Mouse (Mus musculus): Measurements from ENCODE around the gene Slc51b.
A peak's percentile ranks its signal among the peaks of the same experiment; 100 is the strongest.

Gene Slc51b

DNA sequence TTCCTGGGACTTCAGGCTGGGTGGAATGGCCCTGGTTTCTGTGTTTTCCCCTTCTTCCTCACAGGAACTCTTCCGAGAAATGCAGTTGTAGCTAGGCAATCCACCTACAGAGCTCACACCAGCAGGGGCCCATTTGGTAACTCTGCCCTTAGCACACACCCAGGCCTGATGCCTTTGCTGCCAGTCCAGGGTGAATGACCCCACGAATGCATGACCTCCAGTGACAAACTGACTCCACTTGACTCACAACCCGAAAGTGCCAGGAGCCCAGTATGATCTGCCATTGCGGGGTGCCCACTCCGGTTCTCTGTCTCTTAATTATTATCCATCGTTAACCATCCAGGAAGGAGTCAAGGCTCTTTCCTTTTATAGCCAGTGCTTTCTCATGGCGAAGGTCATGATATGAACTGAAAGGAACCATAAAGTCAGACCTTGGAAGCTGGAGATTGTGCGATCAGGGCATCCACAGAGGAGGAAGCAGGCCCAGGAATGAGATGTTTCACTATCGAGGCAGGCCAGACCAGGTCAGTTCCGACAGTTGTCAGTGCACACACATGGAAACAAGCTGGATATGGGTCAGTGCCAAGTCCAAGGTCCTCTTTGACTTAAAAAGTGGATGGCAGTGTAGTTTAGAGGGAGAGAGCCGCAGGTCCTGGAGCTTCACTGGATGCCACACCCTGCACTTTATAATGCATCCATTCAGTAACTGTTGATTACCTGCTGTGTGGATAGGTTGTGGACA, at the start of gene Slc51b:
Gene Slc51b, minus strand, starts transcription at position 196 of the 742 bp plus-strand sequence.
- DNase-seq = peak; percentile 77 to 79

DNA sequence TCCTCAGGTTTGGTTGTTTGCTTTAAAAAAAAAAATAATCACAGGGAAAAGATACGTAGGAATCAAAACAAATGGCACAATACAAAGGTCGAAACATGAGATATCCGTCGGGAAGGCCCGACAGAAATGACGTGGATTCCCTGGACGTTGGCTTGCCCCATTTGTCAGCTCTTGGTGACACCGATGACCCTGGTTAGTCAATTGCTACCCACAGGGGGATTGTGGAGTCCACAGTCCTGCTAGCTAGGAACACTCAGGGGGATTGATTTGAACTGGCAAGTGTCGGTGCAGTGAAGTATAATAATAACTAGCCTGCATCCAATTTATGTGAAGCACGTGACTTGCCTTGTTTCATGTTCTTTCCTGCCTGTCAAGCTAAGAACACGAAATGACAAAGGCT, 44.9 kb upstream of the Slc51b start:
- no peak for DNase-seq

DNA sequence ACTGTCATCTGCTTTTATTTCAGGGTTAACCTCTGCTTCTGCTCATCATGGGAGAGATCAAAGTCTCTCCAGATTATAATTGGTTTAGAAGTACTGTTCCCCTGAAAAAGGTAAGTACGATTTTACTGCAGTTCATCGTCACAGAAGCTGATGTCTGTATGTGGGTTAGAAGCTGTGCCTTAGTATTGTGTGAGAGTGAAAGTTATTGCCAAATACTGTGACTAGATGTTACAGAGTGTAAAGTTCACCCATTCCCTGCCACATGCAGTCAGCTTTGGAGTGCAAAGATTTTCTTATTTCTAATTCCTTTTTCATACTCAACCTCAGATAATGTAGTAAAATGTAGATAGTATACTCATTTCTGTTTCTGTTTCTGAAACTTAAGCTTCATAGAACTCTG, 42.5 kb upstream of the Slc51b start:
- no peak for DNase-seq

DNA sequence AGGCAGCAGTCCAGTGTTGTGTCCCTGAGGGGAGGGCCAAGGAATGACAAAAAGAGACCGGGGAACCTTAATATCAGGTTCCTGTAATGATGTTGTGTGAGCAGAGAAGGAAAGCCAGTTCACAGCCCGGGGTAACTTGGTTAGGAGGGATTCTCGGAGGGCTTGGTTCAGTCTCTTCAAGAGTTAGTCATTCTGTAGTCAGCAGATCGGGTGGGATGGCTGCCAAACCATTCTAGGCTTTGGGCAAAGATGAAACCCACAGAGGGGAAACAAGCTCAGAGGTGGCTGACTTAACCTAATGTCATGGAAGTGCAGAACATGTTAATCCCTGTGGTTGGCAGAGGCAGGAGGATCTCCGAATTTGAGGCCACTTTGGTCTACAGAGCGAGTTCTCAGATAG, 41.4 kb upstream of the Slc51b start:
- peak; percentile 54 to 69 for DNase-seq

DNA sequence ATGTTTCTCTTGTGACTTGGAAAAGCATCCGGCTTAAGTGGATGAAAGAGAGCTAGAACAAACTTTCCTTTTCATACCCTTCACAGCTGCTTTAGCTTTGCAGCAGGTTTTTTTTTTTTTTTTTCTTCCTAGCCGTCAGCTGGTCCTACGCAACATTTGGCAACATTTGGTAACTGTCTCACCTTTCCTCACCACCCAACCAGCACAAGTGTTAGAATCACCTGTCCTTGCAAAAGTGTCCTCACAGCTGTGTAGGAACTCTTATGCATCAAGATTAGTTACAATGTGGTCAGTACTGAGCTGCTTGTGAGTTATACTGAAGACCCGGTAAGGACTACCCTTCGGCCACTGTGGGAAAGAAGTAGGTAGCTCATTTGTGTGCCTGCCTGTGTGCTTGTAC, 39.8 kb upstream of the Slc51b start:
- no peak for DNase-seq

DNA sequence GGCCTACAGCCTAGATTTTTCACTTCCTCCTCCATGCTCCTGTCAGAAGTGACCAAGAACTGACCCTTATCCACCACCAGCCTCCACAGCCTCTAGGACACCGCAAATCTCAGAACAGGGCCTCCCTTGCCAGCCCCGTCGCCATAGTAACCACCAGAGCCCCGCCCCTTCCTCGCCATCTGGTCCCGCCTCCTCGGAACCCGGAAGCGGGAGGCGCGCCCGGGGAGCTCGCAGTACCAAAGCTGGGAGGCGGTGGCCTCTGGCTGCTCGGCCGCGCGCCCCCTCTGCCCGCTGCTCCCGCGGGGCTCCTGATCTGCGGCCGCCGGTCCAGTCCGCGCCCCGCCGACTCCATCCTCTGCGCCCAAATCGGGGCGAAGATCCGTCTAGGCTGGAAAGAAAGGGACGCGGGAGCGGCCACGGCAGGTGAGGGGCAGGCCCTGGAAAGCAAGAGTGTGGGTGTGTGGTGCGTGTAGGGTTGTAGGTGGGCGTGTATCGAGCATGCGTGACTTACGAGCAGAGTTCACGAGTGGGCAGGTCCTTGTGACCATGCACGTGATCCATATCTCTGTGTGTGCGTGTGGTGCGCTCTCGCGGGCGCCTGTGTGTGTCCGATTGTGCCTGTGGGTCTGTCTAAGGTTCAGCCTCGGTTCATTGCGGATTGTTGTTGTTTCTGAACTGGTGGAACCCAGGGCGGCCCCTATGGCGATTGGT, 38.1 kb upstream of the Slc51b start, which contains the start of gene Spg21:
Gene Spg21, plus strand, starts transcription at position 216 of the 711 bp plus-strand sequence.
- DNase-seq = peak; percentile 94 to 97

DNA sequence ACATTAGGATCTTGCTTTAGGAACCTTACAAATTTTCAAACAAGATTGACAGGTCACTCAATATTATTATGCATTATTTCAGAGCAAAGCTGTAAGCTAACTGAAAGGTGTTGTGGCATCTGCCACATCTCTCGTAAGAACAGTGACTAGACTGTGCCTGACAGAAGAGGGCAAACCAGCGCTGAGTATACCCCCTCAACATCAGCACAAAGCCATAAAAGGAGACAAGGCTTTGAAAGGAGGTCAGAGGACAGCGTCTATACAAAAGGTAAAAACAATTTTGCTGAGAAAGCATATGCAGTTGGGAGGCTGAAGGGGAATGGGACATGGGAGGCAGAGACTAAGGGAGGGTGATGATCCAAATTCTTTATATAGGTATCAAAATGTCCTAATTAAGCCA, 37.4 kb upstream of the Slc51b start:
- DNase-seq = no peak

DNA sequence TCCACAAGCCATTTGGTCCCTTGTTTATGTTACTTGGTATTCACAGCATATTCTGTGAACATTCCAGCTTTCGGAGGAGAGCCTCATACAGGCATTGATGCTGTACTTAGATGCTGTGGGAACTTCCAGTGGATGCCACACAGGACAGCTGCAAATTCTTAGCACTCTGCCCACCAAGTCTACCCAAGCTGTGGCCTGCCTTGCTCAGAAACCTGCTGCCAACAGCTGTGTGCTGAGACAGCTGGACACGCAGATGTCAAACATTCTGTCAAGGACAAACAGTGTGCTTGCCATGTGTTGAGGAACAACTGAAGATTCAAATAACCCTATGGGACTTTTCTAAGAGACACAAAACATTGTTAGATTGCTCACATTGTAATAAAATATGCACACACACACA, 36.2 kb upstream of the Slc51b start:
- no peak for DNase-seq

DNA sequence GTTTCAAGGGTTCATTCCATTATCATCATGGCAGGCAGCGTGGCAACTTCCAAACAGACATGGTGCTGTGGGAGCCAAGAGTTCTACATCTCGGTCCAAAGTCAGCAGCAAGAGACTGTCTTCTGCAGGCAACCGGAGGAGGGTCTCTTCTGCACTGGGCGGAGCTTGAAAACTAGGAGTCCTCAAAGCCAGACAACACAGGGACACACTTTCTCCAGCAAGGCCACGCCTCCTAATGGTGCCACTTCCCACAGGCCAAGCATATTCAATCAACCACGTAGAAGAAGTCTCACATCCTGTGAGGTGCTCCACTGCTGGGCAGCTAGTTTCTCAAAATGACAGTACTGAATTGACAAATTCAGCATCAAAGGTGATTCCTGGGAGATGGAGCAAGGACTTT, 25.2 kb upstream of the Slc51b start:
- no peak for DNase-seq

DNA sequence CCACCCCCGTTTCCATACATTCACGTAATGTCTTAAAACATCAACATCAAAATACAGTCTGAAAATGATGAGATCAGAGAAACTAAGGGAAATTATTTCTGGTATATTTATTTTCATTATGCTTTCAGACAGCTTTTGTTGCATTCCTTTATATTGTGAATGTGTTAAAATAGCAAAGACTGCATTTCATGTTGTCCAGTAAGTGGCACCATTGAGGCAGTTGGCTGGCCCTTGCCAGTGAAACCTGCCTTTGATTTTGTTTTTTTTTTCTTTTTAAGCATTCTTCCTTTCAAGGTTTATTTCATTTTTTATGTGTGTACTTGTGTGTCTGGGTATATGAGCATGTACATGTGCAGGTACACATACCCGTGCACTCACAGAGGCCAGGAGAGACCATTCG, 21.9 kb upstream of the Slc51b start:
- no peak for DNase-seq

DNA sequence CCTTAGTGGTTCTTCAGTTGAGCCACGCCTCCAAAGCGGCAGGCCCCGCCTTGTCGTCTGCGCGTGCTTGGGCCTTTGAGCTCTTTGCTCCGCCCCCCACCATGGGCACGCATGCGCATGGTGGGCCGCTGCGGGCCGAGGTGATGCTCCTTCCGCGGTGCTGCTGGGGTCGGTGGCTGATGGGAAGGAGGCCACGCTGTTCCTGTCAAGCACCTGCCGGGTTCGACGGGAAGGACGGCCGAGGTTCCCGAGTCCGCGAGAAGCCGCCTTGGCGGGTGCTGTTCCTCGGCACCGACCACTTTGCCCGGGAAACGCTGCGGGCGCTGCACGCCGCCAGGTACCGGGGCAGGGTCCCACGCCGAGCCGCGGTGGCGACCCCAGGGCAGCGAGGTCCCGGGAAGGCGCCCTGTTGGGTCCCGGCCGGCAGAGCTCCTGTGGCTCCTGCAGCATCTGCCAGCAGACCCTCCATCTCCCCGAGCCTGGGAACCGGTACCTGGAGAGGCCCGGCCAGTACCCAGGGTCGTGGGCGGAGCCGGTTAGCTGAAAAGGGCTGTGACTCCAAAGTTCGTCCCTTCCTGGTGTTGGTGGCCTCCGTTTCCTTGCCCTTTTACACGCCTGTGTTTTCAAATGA, 13.0 kb upstream of the Slc51b start, which contains the start of gene Mtfmt:
Gene Mtfmt, plus strand, starts transcription at position 112 of the 631 bp plus-strand sequence.
- peak; percentile 91 to 95 for DNase-seq

DNA sequence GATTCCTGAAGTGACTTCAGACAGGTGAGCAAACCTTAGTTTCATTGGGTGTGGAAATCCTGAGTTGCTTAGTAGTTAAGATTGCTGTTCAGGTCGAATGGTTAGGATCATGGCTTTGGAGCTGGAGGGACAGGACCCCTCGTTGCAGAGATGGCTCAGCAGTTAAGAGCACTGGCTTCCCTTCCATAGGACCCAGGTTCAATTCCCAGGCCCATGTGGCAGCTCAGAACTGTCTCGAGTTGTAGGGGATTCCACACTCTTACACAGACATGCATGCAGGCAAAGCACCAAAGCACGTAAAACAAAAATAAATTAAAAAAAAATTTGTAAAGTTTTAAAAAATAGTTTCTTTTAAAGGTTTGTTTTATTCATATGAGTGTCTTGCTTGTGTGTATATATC, 12.5 kb upstream of the Slc51b start:
- no peak for DNase-seq

DNA sequence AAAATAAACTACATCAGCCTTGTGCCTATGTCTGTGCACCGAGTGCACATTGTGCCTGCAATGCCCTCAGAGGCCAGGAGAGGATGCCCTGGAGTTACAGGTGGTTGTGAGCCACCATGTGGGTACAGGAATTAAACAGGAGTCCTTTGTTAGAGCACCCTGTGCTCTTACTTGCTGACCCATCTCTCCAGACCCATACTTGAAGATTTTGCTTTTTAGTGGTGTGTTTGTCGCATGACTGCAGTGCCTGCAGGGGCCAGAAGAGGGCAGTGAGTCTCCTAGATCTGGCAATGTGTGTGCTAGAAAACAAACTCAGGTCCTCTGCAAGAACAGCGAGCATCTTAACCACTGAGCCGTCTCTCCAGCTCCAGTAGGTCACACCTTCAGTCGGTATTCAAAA, 11.4 kb upstream of the Slc51b start:
- peak; percentile 38 to 62 for DNase-seq

DNA sequence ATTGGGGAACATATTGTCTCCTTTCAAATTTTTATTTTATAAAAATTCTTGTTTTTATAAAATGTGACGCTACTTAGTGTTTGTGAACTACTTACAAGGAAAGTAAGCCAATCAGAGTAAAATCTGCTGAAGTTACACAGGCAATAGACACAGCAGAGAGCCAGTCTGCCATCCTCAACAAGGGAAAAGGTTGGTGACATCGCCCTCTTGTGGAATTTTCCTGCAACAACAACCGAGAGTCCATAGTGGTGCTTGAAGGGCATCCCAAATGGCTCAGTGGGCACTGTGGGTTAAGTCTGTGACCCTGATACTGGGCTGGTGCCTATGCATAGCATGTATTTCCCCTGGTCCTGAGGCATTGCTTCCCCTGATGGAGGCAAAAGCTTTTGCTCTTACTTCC, 9.5 kb upstream of the Slc51b start:
- peak; percentile 82 to 93 for DNase-seq

DNA sequence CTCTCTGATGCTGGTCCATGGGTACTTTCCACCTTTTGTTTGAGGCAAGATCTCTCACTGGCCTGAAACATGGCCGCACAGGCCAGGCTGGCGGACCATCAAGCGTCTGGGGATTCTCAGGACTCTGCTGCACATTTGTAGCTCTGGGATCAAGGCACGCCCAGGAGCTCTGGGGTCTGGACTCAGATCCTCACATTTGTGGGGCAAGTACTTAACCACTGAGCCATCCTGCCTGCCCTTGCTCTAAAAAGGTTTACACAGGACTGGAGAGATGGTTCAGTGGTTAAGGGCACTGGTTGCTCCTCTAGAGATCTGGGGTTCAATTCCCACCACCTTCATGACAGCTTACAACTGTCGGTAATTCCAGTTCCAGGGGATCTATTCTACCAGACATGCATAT, 8.2 kb upstream of the Slc51b start:
- DNase-seq = no peak

DNA sequence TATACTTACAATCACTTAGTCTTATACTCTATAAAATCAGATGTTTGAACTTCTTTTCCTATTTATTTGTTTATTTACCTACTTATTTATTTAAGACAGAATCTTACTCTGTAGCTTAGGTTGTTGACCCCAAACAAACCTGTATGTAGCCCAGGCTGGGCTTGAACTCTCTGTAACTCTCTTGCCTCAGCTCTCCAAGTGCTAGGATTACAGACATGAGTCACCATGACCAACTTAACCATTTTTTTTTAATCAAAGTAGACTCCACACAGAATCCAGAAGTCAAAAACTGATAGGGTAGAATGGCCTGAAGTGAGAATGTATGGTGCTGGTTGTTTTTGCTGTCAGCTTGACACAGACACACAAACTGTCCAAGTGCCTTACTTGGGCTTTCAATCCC, 7.6 kb upstream of the Slc51b start:
- DNase-seq = no peak

DNA sequence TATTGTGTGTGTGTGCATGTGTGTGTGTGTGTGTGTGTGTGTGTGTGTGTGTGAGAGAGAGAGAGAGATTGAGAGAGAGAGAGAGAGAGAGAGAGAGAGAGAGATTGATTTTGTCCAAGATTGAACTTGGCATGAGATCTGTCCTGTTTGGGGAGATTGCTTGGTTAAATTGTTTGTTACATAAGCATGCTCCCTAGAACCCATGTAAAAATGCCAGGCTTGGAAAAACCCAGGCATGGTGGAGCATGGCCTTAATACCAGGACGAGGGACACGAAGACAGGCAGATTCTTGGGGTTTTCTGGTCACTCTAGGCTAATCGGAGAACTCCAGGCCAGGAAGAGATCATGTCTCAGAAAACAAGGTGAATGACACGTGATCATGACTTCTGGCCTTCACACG, 5.2 kb upstream of the Slc51b start:
- DNase-seq = no peak

DNA sequence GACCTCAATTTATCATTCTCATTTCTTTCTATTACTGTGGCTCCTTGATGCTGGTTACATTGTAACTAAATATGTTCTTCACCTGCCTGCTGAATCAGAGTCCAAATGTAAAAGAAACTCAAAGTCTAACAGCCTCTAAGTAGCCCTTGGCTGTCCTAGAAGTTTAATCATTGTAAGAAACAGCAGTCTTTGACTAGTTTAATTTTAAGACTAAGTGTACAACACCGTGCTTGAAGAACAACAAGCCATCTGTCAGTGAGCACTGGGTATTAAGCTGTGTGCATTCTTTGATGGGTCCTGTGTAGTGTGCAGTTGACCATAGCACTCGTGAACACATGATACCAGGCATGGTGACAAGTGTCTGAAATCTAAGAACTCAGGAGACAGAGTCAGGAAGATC, 4.8 kb upstream of the Slc51b start:
- DNase-seq = peak; percentile 43 to 79

DNA sequence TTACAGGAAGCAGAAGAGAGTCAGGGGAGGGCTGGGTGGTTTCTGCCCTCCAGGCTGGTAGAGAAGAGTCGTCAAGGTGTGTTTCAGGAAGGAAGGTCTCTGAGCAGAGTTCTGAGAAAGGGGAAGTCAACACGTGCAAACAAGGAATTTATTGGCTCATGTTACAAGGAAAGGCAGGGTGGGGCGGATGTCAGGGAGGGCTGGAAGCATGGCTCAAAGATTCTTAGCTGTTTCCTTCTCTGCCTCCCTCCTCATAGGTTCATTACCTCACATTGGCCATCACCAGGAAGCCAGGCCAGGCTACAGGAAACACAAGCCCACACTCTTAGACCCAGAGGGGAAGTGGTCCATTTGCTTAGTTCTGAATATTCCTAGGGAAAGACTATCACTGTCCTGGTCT, 1.6 kb upstream of the Slc51b start:
- DNase-seq = no peak

DNA sequence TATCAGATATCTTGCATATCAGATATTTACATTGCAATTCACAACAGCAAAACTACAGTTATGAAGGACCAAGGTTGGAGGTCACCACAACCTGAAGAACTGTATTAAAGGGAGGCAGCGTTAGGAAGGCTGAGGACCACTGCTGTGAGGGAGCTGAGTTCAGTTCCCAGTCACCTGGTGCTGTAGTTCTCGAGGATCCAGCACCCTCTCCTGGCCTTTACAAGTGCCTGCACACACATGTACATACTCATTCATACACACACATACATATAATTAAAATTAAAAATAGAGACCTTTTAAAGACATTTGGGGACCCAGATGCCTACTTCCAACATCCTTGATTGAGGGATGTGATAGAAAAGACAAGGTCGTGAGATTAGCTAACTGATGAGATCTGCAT, 3.1 kb downstream of the Slc51b start:
- DNase-seq = no peak

DNA sequence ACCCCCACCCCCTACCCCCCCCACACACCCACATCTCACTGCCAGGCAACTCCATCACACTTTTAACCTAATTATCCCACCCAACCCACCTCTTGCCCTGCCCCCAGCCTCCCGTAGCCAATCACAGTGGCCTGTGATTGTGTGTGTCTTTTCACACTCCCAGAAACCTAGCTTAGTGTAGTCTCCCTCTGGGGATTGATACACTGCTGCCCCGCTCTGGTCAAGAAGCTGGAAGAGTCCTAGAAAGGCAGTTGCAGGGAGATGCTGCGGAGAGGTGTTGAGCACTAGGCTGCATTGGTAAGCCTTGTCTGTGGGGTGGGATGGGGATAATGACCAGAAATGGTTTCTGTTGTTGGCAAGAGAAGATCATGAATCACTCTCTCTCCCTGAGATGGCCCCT, 5.0 kb downstream of the Slc51b start:
- DNase-seq = no peak

DNA sequence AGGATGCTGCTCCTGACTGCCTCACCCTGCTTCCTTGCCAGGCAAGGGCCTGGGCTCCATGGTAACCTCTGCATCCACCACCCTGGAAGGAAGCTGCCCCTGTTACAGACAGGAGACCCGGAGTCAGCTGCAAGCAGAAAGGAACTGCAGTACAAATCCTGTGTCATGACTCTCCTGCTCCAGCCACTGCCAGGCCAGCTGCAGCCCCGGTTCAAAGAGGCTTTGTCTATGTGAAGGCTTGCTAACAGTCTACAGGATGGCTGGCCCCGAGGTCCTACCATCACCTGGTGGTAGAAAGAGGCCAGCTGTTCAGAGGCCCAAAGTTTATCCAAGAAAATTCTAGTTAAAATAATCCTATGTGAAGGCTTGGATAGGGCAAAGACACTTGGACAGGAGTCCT, 11.4 kb downstream of the Slc51b start:
- DNase-seq = no peak

DNA sequence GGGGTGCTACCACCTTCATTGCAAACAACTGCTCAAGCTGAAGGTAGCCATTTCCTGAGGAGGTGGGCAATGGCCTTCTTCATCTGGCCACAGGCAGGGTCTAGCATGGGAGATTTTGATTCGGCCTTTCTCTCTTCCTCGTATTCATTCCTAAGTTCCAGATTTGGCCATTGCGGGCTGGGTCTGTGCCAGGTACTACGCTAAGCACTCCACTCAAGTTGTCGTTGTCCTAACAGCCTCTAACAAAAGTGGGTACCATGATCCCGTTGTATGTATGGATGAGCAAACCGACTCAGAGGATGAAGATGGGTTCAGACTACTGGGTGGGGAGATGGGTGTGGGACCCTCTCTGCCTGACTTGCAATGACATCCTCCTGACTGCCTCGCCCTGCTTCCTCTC, 12.4 kb downstream of the Slc51b start:
- DNase-seq = no peak

DNA sequence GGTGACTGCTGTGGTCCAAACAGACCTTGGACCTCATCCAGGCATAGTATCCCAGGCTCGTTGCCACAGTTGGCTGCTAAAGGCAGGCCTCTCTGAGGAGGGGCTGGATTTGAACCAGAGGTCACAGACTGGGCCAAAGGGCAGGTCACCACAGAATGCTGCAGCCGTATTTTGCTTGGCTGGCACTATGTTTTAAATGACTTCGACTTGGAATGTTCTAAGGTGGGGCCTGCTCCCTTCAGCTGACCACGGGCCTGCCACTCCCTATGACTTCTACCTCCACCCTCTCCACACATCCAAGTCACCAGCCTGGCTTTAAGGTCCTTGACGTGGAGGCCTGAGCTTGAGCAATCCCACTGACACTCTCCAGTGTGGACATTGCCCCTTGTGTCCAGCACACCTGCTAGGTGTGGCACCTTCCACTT, 13.9 kb downstream of the Slc51b start:
- DNase-seq = peak; percentile 90 to 91

Measured in kidney, adult 8-10 months (tissue).